Mouse (Mus musculus) small intestine, adult 2 months (tissue): Measurements from ENCODE around the gene Cdc42ep4.

Experiments used
- CTCF ChIP-seq: fragments of 200-500 bp; IDR thresholded peaks from 2 replicates; pipeline ENCODE4 v1.5.1; 2012; ENCODE audit warnings: low read depth, mild to moderate bottlenecking, control low read depth, inconsistent platforms, low read length, moderate library complexity, mixed read lengths; ENCODE audit not compliant: insufficient replicate concordance, insufficient read length; ENCODE audit errors: extremely low read depth
- POLR2A ChIP-seq: fragments of 200-500 bp; IDR thresholded peaks from 2 replicates; pipeline ENCODE4 v1.6.1; 2012; ENCODE audit warnings: low read depth, mild to moderate bottlenecking, control low read depth, inconsistent platforms, low read length, moderate library complexity

DNA sequence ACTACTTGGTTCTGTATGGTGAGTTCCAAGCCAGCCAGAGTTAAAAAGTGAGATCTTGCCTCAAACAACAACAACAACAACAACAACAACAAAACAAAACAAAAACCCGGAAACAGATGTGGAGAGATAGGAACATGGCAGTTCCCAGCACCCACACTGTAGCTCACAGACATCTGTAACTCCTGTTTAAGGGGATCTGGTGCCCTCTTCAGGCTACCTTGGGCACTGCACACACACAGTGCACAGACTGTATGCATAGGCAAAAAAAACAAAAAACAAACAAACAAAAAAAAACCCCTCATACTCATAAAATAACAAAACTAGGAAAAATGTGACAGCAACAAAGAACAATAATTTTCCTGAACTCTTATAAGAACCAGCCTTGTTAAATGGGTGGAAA is 8.7 kb downstream of the Cdc42ep4 start:
- TF ChIP-seq CTCF (peak; percentile 29; the same call in 1 of the 2 replicates), POLR2A (no peak)
